Mouse (Mus musculus) lung, postnatal 25 days (tissue): Measurements from ENCODE around the gene Sec24d.
"Not testable (repeated sequence)": the region's sequence is repeated elsewhere in the genome, so short reads cannot be mapped to it uniquely, and the experiment has no call there.

Experiments used
- DNase-seq: peaks from one replicate; pipeline ENCODE4 v3.0.0; 2022; ENCODE audit warnings: low spot score

Gene Sec24d

GRCm38 (mm10) chr3:123338666-123339195 is 71.5 kb downstream of the Sec24d start:
- DNase-seq = peak; percentile 4

- no peak for DNase-seq
These were observed 73.8 kb downstream of the Sec24d start for GRCm38 (mm10) chr3:123341049-123341448.

- no peak for DNase-seq
These were observed 76.4 kb downstream of the Sec24d start for GRCm38 (mm10) chr3:123343690-123344089.

GRCm38 (mm10) chr3:123348080-123348802 is 81.0 kb downstream of the Sec24d start:
- no peak for DNase-seq

GRCm38 (mm10) chr3:123350602-123351001 is 83.3 kb downstream of the Sec24d start:
- no peak for DNase-seq

- no peak for DNase-seq
These were observed 84.3 kb downstream of the Sec24d start for GRCm38 (mm10) chr3:123351519-123351918.

- peak; percentile 23 for DNase-seq
These were observed 85.9 kb downstream of the Sec24d start for GRCm38 (mm10) chr3:123353183-123353582.

GRCm38 (mm10) chr3:123353661-123354060 is 86.4 kb downstream of the Sec24d start:
- DNase-seq = no peak

GRCm38 (mm10) chr3:123354388-123354787 is 87.1 kb downstream of the Sec24d start:
- no peak for DNase-seq

- no peak for DNase-seq
These were observed 89.2 kb downstream of the Sec24d start for GRCm38 (mm10) chr3:123356377-123356991.

GRCm38 (mm10) chr3:123366820-123367219 is 99.6 kb downstream of the Sec24d start:
- DNase-seq = not testable (repeated sequence)

GRCm38 (mm10) chr3:123369161-123369560 is 101.9 kb downstream of the Sec24d start:
- DNase-seq = no peak

- DNase-seq = no peak
These were observed 103.7 kb downstream of the Sec24d start for GRCm38 (mm10) chr3:123370927-123371326.

GRCm38 (mm10) chr3:123371766-123372535 is 104.7 kb downstream of the Sec24d start:
- peak; percentile 51 for DNase-seq

- DNase-seq = no peak
These were observed 109.3 kb downstream of the Sec24d start for GRCm38 (mm10) chr3:123376562-123376961.

- DNase-seq = no peak
These were observed 117.2 kb downstream of the Sec24d start for GRCm38 (mm10) chr3:123384435-123384834.

GRCm38 (mm10) chr3:123385118-123385485 is 117.8 kb downstream of the Sec24d start:
- DNase-seq = no peak

GRCm38 (mm10) chr3:123385486-123386156 is 118.4 kb downstream of the Sec24d start, which contains the start of gene Mettl14:
Mettl14 (minus strand) TSS chr3:123386108.
- peak; percentile 98 for DNase-seq

GRCm38 (mm10) chr3:123386157-123386780 is 119.0 kb downstream of the Sec24d start:
- not testable (repeated sequence) for DNase-seq

- no peak for DNase-seq
These were observed 123.9 kb downstream of the Sec24d start for GRCm38 (mm10) chr3:123391180-123391579.

GRCm38 (mm10) chr3:123395611-123396010 is 128.4 kb downstream of the Sec24d start:
- no peak for DNase-seq
